Mouse (Mus musculus): Measurements from ENCODE around the gene Tpgs1.
"Not testable (repeated sequence)": the region's sequence is repeated elsewhere in the genome, so short reads cannot be mapped to it uniquely, and the experiment has no call there.

Gene Tpgs1

DNA sequence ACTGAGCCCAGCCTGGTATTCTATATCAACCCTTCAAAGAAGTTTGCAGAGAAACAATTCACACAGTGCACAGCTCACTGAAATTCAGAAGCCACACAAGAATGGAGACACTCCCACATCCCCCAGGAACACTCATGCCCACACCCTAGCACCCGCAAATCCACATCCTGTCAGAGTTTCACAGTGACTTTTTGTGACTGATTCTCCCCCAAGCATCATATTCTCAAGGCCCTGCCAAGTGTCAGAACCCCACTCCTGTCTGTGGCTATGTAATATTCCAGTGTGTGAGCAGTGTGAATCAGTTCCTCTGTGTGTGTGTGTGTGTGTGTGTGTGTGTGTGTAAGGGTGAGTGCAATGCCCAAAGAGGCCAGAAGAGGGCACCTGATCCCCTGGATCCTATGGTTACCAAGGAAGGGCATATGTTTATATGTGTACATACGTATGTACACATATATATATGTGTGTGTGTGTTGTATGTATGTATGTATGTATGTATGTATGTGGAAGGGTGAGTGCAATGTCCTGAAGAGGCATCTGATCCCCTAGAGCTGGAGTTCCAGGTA is 22.9 kb downstream of the Tpgs1 start:
- no peak for DNase-seq (ENCODE audit: low spot score in 2 of 2)

DNA sequence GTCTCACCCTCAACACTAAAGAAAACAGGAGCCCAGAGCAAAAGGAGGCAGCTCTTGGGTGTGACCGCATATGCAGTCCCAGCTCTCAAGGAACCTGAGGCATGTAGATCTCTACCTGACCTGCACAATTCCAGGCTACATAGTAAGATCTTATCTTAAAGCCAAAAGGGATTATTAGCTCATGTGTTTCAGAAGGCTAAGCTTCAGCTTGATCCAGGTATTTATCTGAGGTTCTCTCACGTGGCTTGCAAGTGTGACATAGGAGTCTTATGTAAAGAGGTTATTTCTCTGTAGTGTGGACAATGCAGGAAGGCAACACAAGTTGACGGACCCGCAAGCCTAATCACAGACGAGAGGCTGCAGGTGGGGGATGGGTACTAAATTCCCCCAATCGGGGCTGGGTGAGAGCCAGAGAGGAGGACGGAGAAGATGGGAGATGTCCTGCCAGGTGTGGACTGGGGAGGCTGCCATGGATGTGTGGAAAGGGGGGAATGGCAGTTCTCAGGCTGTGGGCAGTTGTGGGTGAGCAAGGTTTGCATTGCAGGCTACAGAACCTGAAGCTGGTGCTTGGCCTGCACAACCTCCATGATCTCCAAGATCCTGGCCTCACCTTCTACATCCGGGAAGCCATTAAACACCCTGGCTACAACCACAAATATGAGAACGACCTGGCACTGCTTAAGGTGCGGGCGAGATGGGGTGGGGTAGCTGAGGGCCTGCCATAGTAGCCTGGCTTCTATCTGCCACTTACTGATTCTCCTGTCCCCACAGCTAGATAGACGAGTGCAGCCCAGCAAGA is 24.6 kb downstream of the Tpgs1 start:
- DNase-seq (ENCODE audit: low spot score in 2 of 2) = no peak

DNA sequence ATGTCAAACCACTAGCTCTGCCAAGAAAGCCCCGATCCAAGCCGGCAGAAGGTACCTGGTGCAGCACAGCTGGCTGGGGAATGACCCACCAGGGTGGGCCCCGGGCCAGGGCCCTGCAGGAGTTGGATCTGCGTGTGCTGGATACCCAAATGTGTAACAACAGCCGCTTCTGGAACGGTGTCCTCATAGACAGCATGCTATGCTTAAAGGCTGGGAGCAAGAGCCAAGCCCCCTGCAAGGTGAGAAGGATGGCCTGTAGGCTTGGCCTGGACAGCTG is 25.1 kb downstream of the Tpgs1 start:
- no peak for DNase-seq (ENCODE audit: low spot score in 2 of 2)

DNA sequence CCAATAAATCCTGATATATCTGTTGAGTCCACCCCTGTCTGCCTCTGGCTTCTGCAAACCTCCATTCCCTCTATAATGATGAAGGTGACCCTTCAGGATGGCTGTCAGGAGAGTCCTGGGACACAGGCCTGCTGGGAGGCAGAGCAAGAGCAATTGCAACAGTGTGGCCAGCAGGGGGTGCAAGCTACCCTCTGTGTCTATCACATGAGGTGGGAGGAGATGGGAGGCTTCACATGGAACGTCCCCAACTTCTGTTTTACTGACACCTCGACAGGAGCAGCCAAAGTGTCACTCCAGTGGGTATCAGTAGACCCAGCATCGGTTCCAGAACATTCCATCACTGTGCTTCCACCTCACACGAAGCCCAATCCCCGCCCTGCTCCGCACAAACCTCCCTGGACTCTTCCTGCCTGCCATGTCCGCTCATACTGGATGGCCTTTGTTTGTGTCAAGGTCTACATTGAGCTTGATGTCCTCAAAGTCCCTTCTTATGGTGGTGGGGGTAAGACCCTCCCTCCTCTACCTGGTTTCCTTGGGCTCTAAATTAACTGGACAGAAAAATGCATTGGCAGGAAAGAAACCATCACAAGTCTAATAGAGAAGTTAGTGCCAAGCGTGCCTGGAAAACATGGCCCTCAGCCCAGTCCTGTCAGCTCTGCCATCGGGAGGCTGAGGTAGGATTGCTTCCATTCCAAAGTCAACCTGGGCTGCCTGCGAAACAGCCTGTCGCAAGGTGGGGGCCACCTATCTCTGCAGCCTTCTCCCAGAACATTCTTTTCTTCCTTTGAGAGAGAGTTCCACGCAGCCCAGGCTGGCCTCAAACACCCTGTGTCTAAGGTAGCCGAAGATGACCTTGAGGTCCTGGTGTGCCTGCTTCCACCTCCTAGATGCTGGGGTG is 26.3 kb downstream of the Tpgs1 start:
- peak in 1 of 2 experiments; percentile 59 for DNase-seq (ENCODE audit: low spot score in 2 of 2)

DNA sequence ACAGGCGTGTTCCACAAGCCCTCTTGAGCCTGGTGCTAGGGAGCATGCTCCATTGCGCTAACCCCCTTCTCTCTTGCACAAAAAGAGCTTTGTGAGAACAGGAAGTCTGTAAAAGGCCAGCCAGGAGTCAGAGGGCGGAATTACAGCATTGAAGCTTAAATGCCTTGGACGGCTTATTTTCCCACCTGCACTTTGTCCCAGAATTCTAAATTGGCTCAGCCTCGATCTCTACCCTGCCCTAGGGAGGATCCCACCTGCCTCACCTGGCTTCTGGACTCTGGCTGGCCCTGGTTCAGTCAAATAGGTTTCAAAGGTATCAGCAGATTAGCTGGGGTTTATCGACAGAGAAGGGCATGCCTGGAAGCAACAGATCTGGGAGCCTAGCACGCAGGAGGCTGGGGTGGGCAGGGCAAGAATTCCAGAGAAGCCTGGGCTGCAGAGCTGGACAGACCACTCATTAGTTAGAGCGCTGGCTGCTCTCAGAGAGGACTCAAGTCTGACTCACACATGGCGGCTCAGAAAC is 27.0 kb downstream of the Tpgs1 start:
- no peak for DNase-seq (ENCODE audit: low spot score in 2 of 2)

DNA sequence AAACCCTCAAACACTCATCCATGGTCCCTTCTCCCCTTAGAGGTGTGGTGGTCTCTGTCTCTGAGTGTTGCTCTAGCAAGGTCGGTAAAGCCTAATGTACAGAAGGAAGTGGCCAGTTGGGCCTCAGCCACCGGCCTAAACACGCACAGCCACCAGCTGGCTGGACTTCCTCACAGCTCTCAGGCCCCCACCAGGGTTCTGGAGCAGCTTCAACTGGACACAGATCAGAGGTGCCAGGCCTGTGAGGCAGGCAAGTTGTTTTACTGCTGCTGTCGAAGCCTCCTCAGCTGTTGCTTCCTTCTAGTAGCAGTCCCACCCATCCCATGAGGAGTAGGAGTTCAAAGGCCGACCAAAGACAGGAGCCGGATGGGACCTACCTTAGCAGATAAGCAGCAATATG is 28.7 kb downstream of the Tpgs1 start:
- no peak for DNase-seq (ENCODE audit: low spot score in 2 of 2)

DNA sequence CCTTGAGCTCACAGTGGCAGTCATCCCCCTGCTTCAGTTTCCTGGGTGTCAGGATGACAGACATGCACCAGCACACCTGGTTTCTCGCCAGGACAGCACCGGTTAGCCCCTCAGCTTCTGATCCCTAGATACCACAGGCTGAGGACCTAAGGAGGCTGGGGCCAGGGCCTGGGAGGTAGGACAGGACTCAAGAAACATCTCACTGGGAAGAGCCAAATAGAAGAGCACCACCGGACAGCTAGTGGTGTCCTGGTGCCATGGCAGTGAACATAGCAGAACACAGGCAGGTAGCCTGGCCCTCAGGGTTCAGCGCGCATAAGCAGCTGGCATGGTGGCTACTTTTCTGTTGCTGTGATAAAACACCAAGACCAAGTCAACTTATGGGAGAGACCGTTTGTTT is 29.3 kb downstream of the Tpgs1 start:
- DNase-seq (ENCODE audit: low spot score in 2 of 2) = no peak

DNA sequence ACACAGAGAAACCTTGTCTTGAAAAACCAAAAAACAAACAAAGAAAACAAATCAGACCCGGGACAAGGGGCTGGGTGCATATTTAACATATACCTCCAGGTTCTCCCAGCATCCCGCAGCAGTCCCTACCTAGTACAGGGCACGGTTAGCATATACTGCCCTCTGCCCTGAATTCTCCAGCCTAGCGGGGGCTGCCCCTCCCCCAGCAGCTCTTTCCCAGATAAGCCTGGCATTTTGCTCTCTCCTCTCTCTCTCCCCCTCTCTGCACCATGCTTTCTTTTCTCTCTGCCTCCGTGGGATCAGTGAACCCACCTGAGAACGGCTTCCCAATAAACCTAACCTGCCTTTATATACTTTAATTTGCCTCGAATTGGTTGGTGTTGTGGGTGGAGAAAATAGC is 31.5 kb downstream of the Tpgs1 start:
- DNase-seq (ENCODE audit: low spot score in 2 of 2) = no peak

DNA sequence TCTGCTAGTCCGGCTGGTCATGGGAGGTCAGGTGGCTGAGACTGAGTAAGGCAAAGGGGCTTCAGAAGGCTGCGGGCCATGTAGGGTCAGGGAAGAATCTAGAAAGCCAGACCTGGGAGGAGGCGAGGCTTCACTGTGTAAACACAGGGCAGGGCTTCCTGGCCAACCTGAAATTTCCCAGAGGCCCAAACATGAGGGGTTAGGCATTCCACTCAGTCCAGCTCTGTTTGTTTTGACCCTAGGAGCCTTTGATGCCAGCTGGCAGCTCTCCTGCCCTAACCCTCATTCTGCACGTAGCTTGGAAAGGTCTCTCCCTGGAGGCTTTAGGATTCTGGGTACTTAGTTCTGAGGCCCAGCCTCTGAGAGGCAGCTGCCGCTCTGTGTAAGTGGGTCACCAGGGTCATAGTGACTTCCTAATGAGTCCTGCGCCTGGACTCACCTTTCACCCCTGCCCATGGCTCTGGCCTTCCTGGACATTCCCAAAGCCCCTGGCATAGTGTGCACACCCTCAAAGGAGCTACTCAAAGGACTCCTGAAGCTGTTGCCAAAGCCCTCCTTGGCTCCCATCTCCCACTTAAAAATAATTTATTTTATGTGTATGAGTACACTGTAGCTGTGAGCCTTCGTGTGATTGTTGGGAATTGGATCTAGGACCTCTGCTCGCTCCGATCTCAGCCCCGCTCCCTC is 32.4 kb downstream of the Tpgs1 start:
- no peak for DNase-seq (ENCODE audit: low spot score in 2 of 2)

DNA sequence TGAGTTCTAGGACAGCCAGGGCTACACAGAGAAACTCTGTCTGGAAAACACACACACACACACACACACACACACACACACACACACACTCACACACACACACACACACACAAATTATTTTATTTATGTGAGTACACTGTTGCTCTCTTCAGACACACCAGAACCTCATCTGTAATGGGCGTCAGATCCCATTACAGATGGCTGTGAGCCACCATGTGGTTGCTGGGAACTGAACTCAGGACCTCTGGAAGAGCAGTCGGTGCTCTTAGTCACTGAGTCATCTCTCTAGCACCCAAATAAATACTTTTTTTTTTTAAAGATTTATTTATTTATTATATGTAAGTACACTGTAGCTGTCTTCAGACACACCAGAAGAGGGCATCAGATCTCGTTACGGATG is 33.8 kb downstream of the Tpgs1 start:
- DNase-seq (ENCODE audit: low spot score in 2 of 2) = not testable (repeated sequence)

DNA sequence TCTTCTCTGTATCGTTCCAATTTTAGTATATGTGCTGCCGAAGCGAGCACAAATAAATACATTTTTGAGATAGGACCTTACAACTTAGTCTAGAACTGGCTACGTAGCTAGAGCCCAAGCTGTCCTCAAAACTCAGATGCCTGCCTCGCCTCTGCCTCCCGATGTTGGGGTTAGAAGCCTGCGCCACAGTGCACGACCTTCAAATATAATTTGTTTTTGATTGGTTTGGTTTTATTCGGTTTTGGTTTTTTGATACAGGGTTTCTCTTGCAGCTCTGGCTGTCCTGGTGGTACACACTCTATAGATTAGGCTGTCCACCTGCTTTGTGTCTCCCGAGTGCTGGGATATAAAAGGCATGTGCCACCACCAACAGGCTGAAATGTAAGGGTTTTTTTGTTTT is 34.4 kb downstream of the Tpgs1 start:
- no peak for DNase-seq (ENCODE audit: low spot score in 2 of 2)

DNA sequence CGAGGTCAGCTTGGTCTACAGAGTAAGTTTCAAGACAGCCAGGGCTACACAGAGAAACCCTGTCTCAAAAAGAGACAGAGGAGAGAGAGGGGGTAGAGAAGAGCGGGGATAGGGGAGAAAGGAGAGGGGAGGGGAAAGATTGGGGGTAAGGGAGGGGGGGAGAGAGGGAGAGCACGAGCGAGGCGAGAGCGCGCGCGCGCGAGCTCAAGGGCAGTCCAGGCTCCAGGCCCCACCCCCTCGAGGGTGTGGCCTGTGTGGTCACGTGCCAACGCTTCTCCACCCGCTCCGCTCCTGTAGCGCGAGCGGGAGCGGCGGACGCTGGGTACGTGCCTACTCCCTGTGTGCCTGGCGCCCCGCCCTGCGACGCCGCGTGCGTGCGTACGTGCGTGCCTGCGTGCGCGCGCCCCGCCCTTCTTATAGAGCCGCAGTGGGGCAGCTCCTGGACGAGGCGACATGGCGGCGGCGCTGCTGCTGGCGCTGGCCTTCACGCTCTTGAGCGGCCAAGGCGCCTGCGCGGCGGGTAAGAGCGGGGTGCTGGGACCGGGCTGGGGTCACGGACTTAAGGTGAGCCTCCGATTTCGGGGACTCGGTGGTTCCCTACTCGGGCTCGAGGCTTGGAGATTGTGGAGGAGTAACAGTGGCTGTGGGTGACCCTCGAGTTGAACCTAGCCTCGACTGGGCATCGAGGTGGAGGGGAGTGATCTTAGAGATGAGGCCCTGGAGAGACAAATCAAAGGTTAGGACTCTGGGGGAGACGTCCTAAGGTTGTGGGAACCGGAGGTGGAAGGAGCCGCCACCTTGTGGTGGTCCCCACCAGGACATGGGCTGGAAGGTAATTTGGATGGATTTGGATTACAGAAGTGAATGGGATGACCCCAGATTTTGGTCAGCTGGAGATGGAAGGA is 35.1 kb downstream of the Tpgs1 start, which contains the start of gene Bsg:
Gene Bsg, plus strand, starts transcription at position 427 of the 905 bp plus-strand sequence.
- peak; percentile 95 to 97 for DNase-seq (ENCODE audit: low spot score in 2 of 2)

DNA sequence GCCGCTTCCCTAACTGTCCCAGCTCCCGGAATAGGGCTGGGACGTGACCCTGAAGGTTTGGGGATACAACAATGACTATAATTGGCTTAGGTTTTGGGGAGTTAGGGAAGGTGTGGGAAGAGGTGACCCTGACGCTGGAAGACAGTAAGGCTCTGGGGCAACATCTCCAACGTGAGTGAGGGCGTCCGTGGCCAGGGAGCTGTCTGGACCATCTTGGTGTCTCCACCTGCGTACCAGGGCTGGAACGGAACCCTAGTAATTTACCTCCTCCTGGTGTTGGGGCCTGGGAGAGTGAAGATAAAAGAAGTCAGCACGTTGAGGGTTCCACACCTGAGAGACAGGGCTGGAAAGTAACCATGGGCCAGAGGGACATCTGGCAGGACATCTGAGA is 35.8 kb downstream of the Tpgs1 start:
- no peak for DNase-seq (ENCODE audit: low spot score in 2 of 2)

DNA sequence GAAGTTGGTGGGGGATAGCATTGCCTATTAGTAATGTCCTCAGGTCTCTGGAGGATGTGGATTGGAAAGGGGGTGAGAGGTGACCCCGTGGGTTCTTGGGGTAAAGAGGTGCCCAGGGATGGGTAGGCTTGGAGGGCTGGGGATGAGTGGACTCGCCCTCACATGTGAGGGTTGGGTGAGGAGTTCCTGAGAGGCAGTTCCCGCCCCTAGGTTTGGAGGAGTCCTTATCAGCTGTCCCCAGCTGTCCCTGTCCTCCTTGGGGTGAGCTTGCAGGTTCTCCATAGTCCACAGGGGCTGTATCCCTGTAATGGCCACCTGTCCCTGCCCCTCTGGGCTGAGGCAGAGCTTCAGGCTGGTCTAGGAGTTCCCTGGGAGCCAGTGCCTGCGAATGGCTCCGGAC is 36.8 kb downstream of the Tpgs1 start:
- DNase-seq (ENCODE audit: low spot score in 2 of 2) = no peak

DNA sequence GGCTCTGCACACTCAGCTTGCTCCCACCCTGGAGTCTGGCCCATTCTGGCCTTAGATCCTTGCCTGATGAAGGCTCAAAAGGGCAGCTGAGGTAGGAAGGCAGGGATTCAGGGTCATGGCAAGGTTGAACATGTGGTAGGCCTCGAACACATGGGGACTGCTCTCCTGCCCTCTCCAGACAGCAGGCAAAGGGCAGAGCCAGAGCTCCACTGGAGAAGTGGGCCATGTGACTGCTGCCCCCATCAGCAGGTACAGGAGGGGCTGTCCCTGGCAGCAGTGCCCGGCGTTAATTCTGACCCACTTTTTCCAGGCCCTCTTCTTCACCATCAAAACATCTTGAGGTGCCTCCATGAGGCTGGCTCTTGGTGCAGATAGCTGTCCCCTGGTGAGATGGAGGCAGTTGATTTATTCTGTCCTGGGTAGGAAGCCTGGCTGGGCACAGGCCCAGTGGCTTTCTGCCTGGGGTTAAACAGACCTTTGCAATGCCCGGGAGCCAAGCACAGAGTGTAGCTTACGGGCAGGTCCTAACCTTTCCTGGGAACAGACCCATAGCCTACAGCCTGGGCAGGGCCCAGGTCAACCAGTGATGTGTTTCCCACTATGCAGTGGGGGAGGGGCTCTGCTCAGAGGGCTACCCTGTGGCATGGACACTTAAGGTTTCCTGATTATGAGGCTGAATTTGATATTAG is 37.4 kb downstream of the Tpgs1 start:
- no peak for DNase-seq (ENCODE audit: low spot score in 2 of 2)

DNA sequence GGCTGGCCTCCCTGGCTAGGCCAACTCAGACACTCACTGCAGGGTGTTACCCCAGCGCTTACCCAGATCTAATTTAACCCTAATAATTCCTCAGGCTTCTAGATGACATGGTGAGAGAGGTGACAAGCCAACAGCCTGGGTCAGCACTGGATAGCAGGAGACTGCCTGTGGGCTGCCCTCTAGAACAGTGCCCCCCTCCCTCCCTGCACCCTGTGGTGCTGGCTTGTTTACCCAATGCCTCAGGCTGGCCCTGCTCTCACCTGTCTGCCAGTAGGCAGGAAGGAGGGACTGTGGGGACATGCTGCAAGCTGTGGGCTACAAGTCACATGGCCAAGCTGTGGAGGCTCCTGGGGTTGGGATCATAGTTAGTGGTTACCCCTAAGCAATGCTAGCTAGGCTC is 38.0 kb downstream of the Tpgs1 start:
- DNase-seq (ENCODE audit: low spot score in 2 of 2) = no peak

DNA sequence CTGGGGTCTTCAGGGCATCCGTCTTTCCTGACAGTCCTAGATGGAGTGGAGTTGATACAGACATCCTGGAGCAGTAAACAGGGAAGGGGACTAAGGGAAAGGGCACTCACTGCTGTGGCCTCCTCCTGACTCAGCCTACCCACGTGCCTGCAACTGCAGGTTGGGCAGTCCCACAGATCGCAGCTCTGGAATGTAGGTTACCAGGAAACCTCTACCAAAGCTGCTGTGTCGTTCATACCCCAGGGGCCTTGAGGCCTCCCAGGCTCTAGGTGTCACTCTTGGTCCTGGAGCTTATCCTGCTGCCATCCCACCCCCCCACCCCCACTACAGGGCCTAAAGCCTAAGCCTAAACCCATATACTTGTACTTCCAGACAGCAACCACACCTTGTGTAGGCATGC is 38.6 kb downstream of the Tpgs1 start:
- DNase-seq (ENCODE audit: low spot score in 2 of 2) = no peak

DNA sequence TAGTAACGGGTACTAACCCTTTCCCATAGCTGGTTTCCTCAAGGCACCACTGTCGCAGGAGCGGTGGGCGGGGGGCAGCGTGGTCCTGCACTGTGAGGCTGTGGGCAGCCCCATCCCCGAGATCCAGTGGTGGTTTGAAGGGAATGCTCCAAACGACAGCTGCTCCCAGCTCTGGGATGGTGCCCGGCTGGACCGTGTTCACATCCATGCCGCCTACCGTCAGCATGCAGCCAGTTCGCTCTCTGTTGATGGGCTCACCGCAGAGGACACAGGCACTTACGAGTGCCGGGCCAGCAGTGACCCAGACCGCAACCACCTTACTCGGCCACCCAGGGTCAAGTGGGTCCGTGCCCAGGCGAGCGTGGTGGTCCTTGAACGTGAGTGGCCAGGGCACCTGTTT is 39.5 kb downstream of the Tpgs1 start:
- no peak for DNase-seq (ENCODE audit: low spot score in 2 of 2)

DNA sequence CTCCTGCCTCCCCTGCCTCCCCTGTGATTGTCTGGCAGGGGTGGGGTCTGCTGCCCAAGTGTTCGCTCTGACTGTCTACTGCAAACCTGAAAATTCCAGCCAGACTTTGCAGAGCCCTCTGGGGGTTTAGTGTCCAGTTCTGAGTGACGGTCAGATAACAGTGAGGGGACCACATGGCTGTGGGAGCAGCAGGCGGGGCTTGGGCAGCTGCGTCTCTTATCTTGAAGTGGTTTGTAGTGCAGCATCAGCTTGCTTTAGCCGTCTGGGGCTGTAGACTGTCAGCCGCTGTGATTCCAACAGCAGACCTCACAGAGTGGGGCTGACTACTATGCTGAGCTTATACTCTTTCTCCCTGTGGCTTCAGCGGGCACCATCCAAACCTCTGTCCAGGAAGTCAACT is 40.1 kb downstream of the Tpgs1 start:
- no peak for DNase-seq (ENCODE audit: low spot score in 2 of 2)

DNA sequence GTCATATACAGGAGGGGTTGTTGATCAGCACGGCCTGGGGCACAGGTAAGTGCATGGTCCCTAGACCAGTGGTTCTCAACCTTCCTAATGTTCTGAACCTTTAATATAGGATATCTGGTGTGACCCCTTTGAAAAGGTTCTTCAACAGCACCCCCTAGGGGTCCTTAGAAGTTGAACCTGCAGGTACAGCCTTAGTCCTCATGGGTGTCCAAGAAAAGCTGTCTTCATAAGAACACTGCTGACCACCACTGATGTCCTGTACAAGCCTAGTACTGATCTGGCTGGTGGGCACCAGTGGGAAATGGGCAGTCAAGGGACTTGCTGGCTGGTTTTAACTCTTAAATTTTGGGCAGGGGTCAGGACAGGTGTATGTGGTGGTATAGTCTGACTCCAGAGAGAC is 42.9 kb downstream of the Tpgs1 start:
- DNase-seq (ENCODE audit: low spot score in 2 of 2) = no peak

Measured in frontal cortex, postnatal 25 days (tissue).